Mouse (Mus musculus): ENCODE results near the gene Mrpl1.

Gene Mrpl1

GRCm38 (mm10) chr5:96209459-96209858 is at the start of gene Mrpl1:
Gene Mrpl1 (plus strand): TSS chr5:96209493.
- DNase-seq (ENCODE audit: low spot score) = peak; percentile 74

- DNase-seq (ENCODE audit: low spot score) = peak; percentile 32
Measured at GRCm38 (mm10) chr5:96160467-96161262, 48.6 kb upstream of the Mrpl1 start.

GRCm38 (mm10) chr5:96161263-96161577 is 48.1 kb upstream of the Mrpl1 start:
- DNase-seq (ENCODE audit: low spot score) = no peak

GRCm38 (mm10) chr5:96161578-96162398 is 47.5 kb upstream of the Mrpl1 start:
- peak; percentile 82 for DNase-seq (ENCODE audit: low spot score)

- DNase-seq (ENCODE audit: low spot score) = peak; percentile 81
Measured at GRCm38 (mm10) chr5:96162399-96163331, 46.6 kb upstream of the Mrpl1 start.

GRCm38 (mm10) chr5:96163396-96164020 is 45.8 kb upstream of the Mrpl1 start:
- DNase-seq (ENCODE audit: low spot score) = no peak

GRCm38 (mm10) chr5:96164021-96164411 is 45.3 kb upstream of the Mrpl1 start, which contains the start of gene Cnot6l:
Gene Cnot6l (minus strand): TSS chr5:96164171.
- DNase-seq (ENCODE audit: low spot score) = peak; percentile 75

GRCm38 (mm10) chr5:96166761-96167160 is 42.5 kb upstream of the Mrpl1 start:
- peak; percentile 43 for DNase-seq (ENCODE audit: low spot score)

GRCm38 (mm10) chr5:96170443-96170842 is 38.9 kb upstream of the Mrpl1 start:
- no peak for DNase-seq (ENCODE audit: low spot score)

GRCm38 (mm10) chr5:96171765-96172164 is 37.5 kb upstream of the Mrpl1 start:
- DNase-seq (ENCODE audit: low spot score) = no peak

GRCm38 (mm10) chr5:96176121-96176520 is 33.2 kb upstream of the Mrpl1 start:
- peak; percentile 63 for DNase-seq (ENCODE audit: low spot score)

GRCm38 (mm10) chr5:96176879-96177358 is 32.4 kb upstream of the Mrpl1 start:
- peak; percentile 28 for DNase-seq (ENCODE audit: low spot score)

GRCm38 (mm10) chr5:96183211-96183610 is 26.1 kb upstream of the Mrpl1 start:
- no peak for DNase-seq (ENCODE audit: low spot score)

- DNase-seq (ENCODE audit: low spot score) = no peak
Measured at GRCm38 (mm10) chr5:96183987-96184386, 25.3 kb upstream of the Mrpl1 start.

GRCm38 (mm10) chr5:96189761-96190160 is 19.5 kb upstream of the Mrpl1 start:
- DNase-seq (ENCODE audit: low spot score) = no peak

- DNase-seq (ENCODE audit: low spot score) = no peak
Measured at GRCm38 (mm10) chr5:96191251-96191650, 18.0 kb upstream of the Mrpl1 start.

GRCm38 (mm10) chr5:96196547-96197052 is 12.7 kb upstream of the Mrpl1 start:
- no peak for DNase-seq (ENCODE audit: low spot score)

- DNase-seq (ENCODE audit: low spot score) = no peak
Measured at GRCm38 (mm10) chr5:96198271-96198670, 11.0 kb upstream of the Mrpl1 start.

- DNase-seq (ENCODE audit: low spot score) = no peak
Measured at GRCm38 (mm10) chr5:96200269-96200668, 9.0 kb upstream of the Mrpl1 start.

- peak; percentile 33 for DNase-seq (ENCODE audit: low spot score)
Measured at GRCm38 (mm10) chr5:96201462-96202154, 7.7 kb upstream of the Mrpl1 start.

GRCm38 (mm10) chr5:96206897-96207296 is 2.4 kb upstream of the Mrpl1 start:
- no peak for DNase-seq (ENCODE audit: low spot score)

Data from T-cell, adult 2 months (primary cell).